Mouse (Mus musculus) megakaryocyte, embryonic 14.5 days (primary cell): ENCODE data around the gene Gm5134. TPM values are rescaled to one million over a fixed set of nuclear protein-coding genes. Genes with fewer than 3 reads are reported as not detected.

Experiments used
- H3K27me3 ChIP-seq: replicated peaks from 2 replicates; pipeline ENCODE3; 2012; ENCODE audit warnings: inconsistent platforms
- H3K36me3 ChIP-seq: replicated peaks from 2 replicates; pipeline ENCODE3; 2012; ENCODE audit warnings: low read length, inconsistent platforms, mixed read lengths
- H3K4me1 ChIP-seq: 2 replicates; pipeline ENCODE4 v1.6.1; 2012; ENCODE audit warnings: inconsistent platforms
- H3K4me3 ChIP-seq: replicated peaks from 2 replicates; pipeline ENCODE3; 2012; ENCODE audit warnings: moderate library complexity, mild to moderate bottlenecking, inconsistent platforms
- H3K9me3 ChIP-seq: 2 replicates; pipeline ENCODE4 v1.6.1; 2012; ENCODE audit warnings: inconsistent platforms
- FLI1 ChIP-seq: IDR thresholded peaks from 2 replicates; pipeline ENCODE4 v1.6.1; 2012; ENCODE audit warnings: low read length, inconsistent platforms, mixed read lengths
- GATA1 ChIP-seq: IDR thresholded peaks from 3 replicates; pipeline ENCODE4 v1.6.1; 2012; ENCODE audit warnings: mixed read lengths, low read length, inconsistent platforms, borderline replicate concordance
- polyA plus RNA-seq: library from polyadenylated mRNA; stranded (reverse); fragments of >175 nt; gene quantifications from 2 replicates; pipeline ENCODE4 v1.2.3, GENCODE M21; 2012; ENCODE audit warnings: low replicate concordance; ENCODE audit not compliant: insufficient read depth

Gm5134 gene
- polyA plus RNA-seq, 1 experiment = not detected

GRCm38 (mm10) chr10:75937851-75938643 lies 16.3 kb upstream of the Gm5134 start:
- no peak overlapping the region for H3K4me3 ChIP-seq
- no peaks in the 10 kb centered on the region for H3K9me3 ChIP-seq
- H3K36me3 ChIP-seq = no peaks in the 10 kb centered on the region
- H3K27me3 ChIP-seq = peaks cover 41% of the 10 kb centered on the region
- peaks cover 44% of the 10 kb centered on the region for H3K4me1 ChIP-seq
- TF ChIP-seq FLI1 (no peak), GATA1 (no peak)

- Histone ChIP-seq H3K9me3 (no peaks in the 10 kb centered on the region), H3K4me3 (no peak overlapping the region), H3K36me3 (no peaks in the 10 kb centered on the region), H3K4me1 (peaks cover 44% of the 10 kb centered on the region), H3K27me3 (peaks cover 36% of the 10 kb centered on the region)
- TF ChIP-seq GATA1 (no peak), FLI1 (no peak)
These were observed 14.7 kb upstream of the Gm5134 start for GRCm38 (mm10) chr10:75939481-75940234.

GRCm38 (mm10) chr10:75940520-75940919 lies 13.8 kb upstream of the Gm5134 start, which contains the start of gene Gm867:
Gene Gm867 (minus strand): TSS chr10:75940672.
- Histone ChIP-seq H3K36me3 (no peaks in the 10 kb centered on the region), H3K4me3 (no peak within 1 kb of the TSS), H3K4me1 (peaks cover 37% of the 10 kb centered on the region), H3K9me3 (no peaks in the 10 kb centered on the region), H3K27me3 (peaks cover 34% of the 10 kb centered on the region)
- TF ChIP-seq FLI1 (no peak), GATA1 (no peak)

- no peaks in the 10 kb centered on the region for H3K36me3 ChIP-seq
- TF ChIP-seq FLI1 (no peak), GATA1 (no peak)
- H3K27me3 ChIP-seq = peaks cover 33% of the 10 kb centered on the region
- no peak overlapping the region for H3K4me3 ChIP-seq
- no peaks in the 10 kb centered on the region for H3K9me3 ChIP-seq
- H3K4me1 ChIP-seq = peaks cover 30% of the 10 kb centered on the region
These were observed 13.1 kb upstream of the Gm5134 start for GRCm38 (mm10) chr10:75941042-75941824.

- Histone ChIP-seq H3K36me3 (no peaks in the 10 kb centered on the region), H3K27me3 (peaks cover 39% of the 10 kb centered on the region), H3K4me3 (no peak within 1 kb of the TSS), H3K9me3 (no peaks in the 10 kb centered on the region), H3K4me1 (peaks cover 22% of the 10 kb centered on the region)
- TF ChIP-seq FLI1 (no peak), GATA1 (no peak)
These were observed 11.4 kb upstream of the Gm5134 start, which contains the start of gene Vpreb3 for GRCm38 (mm10) chr10:75942736-75943477. Gene Vpreb3 (plus strand): TSS chr10:75943057.

- Histone ChIP-seq H3K36me3 (no peaks in the 10 kb centered on the region), H3K9me3 (no peaks in the 10 kb centered on the region), H3K27me3 (peaks cover 52% of the 10 kb centered on the region), H3K4me3 (no peak overlapping the region), H3K4me1 (peaks cover 17% of the 10 kb centered on the region)
- no peak for TF ChIP-seq GATA1
- no peak for TF ChIP-seq FLI1
These were observed 10.1 kb upstream of the Gm5134 start for GRCm38 (mm10) chr10:75944066-75944772.

GRCm38 (mm10) chr10:75945213-75945612 lies 9.1 kb upstream of the Gm5134 start:
- Histone ChIP-seq H3K4me1 (peaks cover 8% of the 10 kb centered on the region), H3K9me3 (no peaks in the 10 kb centered on the region)
- TF ChIP-seq GATA1 = no peak
- no peak for TF ChIP-seq FLI1

GRCm38 (mm10) chr10:75945896-75946295 lies 8.4 kb upstream of the Gm5134 start:
- TF ChIP-seq FLI1 (no peak), GATA1 (no peak)
- no peaks in the 10 kb centered on the region for H3K36me3 ChIP-seq
- peaks cover 64% of the 10 kb centered on the region for H3K27me3 ChIP-seq
- H3K4me1 ChIP-seq = peaks cover 5% of the 10 kb centered on the region
- no peaks in the 10 kb centered on the region for H3K9me3 ChIP-seq
- no peak overlapping the region for H3K4me3 ChIP-seq

More at GRCm38 (mm10) chr10:75945213-75945612, 9.1 kb upstream of the Gm5134 start:
- Histone ChIP-seq H3K36me3 (no peaks in the 10 kb centered on the region), H3K4me3 (no peak overlapping the region), H3K27me3 (peaks cover 62% of the 10 kb centered on the region)
